Mouse (Mus musculus) megakaryocyte, embryonic 14.5 days (primary cell): ENCODE measurements around the gene Bnipl.

Source experiments
- FLI1 ChIP-seq: IDR thresholded peaks from 2 replicates; pipeline ENCODE4 v1.6.1; 2012; ENCODE audit warnings: low read length, inconsistent platforms, mixed read lengths
- GATA1 ChIP-seq: IDR thresholded peaks from 3 replicates; pipeline ENCODE4 v1.6.1; 2012; ENCODE audit warnings: mixed read lengths, low read length, inconsistent platforms, borderline replicate concordance

DNA sequence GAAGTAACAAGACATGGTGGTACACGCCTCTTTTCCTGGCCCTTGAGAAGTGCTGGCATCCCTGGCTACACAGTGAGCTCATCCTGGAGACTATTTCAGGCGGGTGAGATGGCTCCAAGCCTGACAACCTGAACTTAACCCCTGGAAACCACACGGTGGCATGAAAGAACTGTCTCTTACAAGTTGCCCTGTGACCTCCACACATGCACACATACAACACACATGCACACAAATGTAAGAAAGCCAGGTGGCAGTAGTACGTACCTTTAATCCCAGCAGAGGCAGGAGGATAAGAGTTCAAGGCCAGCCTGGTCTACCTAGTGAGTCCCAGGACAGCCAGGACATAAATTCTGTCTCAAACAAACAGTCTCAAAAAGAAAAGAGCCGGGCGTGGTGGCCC is 12.0 kb downstream of the Bnipl start:
- TF ChIP-seq GATA1 (no peak), FLI1 (no peak)
